Mouse (Mus musculus) intestine, embryonic 15.5 days (tissue): ENCODE results near the gene Erbb2. TPM values are rescaled to one million over a fixed set of nuclear protein-coding genes. Genes with fewer than 3 reads are reported as not detected.
A peak's percentile ranks its signal among the peaks of the same experiment; 100 is the strongest.

Experiments
- ATAC-seq: fragments of 200-750 bp; cut with Nextera tagmentation; 2 replicates; pipeline ENCODE4 v1.8.0; 2017; ENCODE audit warnings: moderate TSS enrichment, moderate library complexity
- H3K27ac ChIP-seq: fragments of 300-500 bp; sonication (generic); 2 replicates; pipeline ENCODE4 v1.5.1; 2015; ENCODE audit warnings: mild to moderate bottlenecking, inconsistent platforms
- H3K27me3 ChIP-seq: fragments of 300-500 bp; sonication (generic); replicated peaks from 2 replicates; pipeline ENCODE4 v1.6.1; 2015; ENCODE audit warnings: inconsistent platforms
- H3K36me3 ChIP-seq: fragments of 300-500 bp; sonication (generic); 2 replicates; pipeline ENCODE4 v1.6.1; 2015; ENCODE audit warnings: inconsistent platforms
- H3K4me1 ChIP-seq: fragments of 300-500 bp; sonication (generic); replicated peaks from 2 replicates; pipeline ENCODE4 v1.6.1; 2015; ENCODE audit warnings: inconsistent platforms
- H3K4me2 ChIP-seq: fragments of 300-500 bp; sonication (generic); replicated peaks from 2 replicates; pipeline ENCODE4 v1.6.1; 2015; ENCODE audit warnings: mild to moderate bottlenecking, inconsistent platforms
- H3K4me3 ChIP-seq: fragments of 300-500 bp; sonication (generic); replicated peaks from 2 replicates; pipeline ENCODE4 v1.5.1; 2015; ENCODE audit warnings: inconsistent platforms
- H3K9ac ChIP-seq: fragments of 300-500 bp; sonication (generic); 2 replicates; pipeline ENCODE4 v1.6.1; 2015; ENCODE audit warnings: inconsistent platforms
- H3K9me3 ChIP-seq: fragments of 300-500 bp; sonication (generic); 2 replicates; pipeline ENCODE4 v1.6.1; 2016; ENCODE audit warnings: inconsistent platforms
- WGBS: fragments of 180-500 bp; shearing (Covaris S2); methylation state at CpG from one replicate; pipeline ENCODE4 v1.1.7; 2015; 5-methylcytosine and 5-hydroxymethylcytosine counted together
- polyA plus RNA-seq: library from polyadenylated mRNA; unstranded; fragments of >200 nt; fragmentation: Nextera tagmentation; extraction: Ambion mirVana; gene quantifications from 2 replicates; pipeline ENCODE4 v1.2.1, GENCODE M21; 2015

Erbb2 gene
- 31.9 and 35.1 TPM in 2 replicates for polyA plus RNA-seq

DNA sequence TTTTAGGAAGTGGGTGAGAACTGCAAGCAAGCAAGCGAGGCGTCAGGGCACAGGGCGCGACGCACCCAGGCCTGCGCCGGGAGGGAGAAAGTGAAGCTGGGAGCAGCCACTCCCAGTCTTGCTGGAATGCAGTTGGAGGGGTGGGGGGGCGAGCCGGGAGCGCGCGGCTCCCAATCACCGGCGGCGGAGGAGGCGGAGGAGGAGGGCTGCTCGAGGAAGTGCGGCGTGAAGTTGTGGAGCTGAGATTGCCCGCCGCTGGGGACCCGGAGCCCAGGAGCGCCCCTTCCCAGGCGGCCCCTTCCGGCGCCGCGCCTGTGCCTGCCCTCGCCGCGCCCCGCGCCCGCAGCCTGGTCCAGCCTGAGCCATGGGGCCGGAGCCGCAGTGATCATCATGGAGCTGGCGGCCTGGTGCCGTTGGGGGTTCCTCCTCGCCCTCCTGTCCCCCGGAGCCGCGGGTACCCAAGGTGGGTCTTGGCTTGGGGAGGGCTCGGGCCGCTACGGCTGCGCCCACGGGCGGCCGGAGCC is at the start of gene Erbb2:
TSS of gene Erbb2 (plus strand) at position 198 of the 524 bp plus-strand sequence.
- Histone ChIP-seq H3K27me3 (no peaks in the 10 kb centered on the region), H3K9ac (peak within 1 kb of the TSS; percentile 97), H3K9me3 (no peaks in the 10 kb centered on the region), H3K4me1 (peaks cover 50% of the 10 kb centered on the region), H3K4me3 (peak within 1 kb of the TSS; percentile 87), H3K27ac (peak within 1 kb of the TSS; percentile 96), H3K36me3 (0 out of 2 replicates have a peak, but pooled peaks cover 3% of the 10 kb centered on the region), H3K4me2 (peak within 1 kb of the TSS; percentile 74)
- WGBS: under 1% methylated on average over 47 of the region's 49 CpGs
- peak; percentile 85 for ATAC-seq

DNA sequence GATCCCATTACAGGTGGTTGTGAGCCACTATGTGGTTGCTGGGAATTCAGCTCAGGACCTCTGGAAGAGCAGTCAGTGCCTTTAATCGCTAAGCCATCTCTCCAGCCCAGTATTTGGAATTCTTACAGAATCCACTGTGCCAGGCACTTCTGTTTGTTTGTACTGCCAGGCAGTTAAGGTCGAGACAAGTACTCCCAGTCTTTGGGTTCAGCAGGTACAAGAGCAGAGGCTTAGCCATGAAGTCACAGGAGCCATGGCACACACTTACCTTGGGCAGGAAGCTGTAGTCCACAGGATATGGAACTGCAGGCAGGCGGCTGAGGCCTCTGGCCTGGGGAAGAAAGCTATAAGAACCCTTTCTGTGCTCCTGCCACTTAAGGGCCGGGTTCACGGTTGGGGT is 48.5 kb upstream of the Erbb2 start:
- 62% methylated on average over 5 of the region's 5 CpGs for WGBS
- Histone ChIP-seq H3K27ac (0 out of 2 replicates have a peak overlapping the region, but pooled peaks have one; percentile 54), H3K27me3 (no peaks in the 10 kb centered on the region)

DNA sequence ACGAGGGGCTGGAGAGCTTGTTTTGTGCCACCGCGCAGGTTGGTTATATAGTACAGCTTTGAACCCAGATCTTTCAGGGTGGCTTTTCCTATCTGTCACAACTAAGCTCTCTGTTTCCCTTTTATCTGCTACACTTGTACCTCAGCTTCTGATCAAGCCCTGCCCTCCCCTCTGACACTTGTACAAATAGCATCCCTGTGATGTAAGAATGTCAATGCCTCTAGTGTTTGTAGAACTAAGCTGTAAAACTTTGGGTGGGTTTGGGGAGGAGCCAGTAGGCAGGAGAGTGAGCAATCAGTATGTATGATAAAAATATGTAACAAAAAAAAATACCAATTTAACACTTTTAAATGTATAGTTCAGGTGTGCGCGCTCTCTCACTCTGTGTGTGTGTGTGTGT is 47.9 kb upstream of the Erbb2 start:
- ATAC-seq: peak; percentile 48; the same call in 1 of the 2 replicates
- Histone ChIP-seq H3K4me3 (no peak overlapping the region), H3K9ac (no peak overlapping the region), H3K9me3 (no peaks in the 10 kb centered on the region), H3K36me3 (no peaks in the 10 kb centered on the region), H3K27me3 (no peaks in the 10 kb centered on the region), H3K4me1 (peaks cover 29% of the 10 kb centered on the region), H3K4me2 (no peak overlapping the region), H3K27ac (0 out of 2 replicates have a peak overlapping the region, but pooled peaks have one; percentile 54)
- 76% methylated on average over 5 of the region's 5 CpGs for WGBS

More for the DNA sequence above, 48.5 kb upstream of the Erbb2 start:
- H3K9me3 ChIP-seq: no peaks in the 10 kb centered on the region
- no peaks in the 10 kb centered on the region for H3K36me3 ChIP-seq
- no peak overlapping the region for H3K4me3 ChIP-seq
- peaks cover 35% of the 10 kb centered on the region for H3K4me1 ChIP-seq
- no peak overlapping the region for H3K9ac ChIP-seq
- no peak overlapping the region for H3K4me2 ChIP-seq
- ATAC-seq: no peak

DNA sequence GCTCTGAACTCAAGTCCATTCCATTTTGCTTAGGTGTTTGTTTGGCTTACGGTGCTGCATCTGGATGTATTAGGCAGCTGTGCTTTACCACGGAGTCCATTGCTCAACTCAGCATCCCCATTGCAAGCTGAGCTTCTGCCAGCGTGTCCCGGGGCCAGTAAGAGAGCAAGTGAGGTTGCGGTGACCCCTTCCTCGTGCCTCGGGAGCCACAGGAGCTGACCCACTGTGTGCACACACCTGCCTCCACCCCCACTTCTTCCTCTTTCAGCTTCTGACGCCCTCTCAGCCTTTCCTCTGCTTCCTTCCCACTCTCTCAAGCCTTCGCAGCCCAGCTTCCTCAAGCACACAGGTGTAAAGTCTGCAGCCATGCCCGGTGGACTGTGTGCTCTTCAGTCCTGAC is 46.0 kb upstream of the Erbb2 start:
- Histone ChIP-seq H3K36me3 (no peaks in the 10 kb centered on the region), H3K9ac (no peak overlapping the region), H3K9me3 (no peaks in the 10 kb centered on the region), H3K4me2 (no peak overlapping the region), H3K27ac (no peak overlapping the region), H3K4me3 (no peak overlapping the region), H3K4me1 (peaks cover 20% of the 10 kb centered on the region), H3K27me3 (no peaks in the 10 kb centered on the region)
- WGBS: 76% methylated on average over 10 of the region's 10 CpGs
- ATAC-seq: no peak

DNA sequence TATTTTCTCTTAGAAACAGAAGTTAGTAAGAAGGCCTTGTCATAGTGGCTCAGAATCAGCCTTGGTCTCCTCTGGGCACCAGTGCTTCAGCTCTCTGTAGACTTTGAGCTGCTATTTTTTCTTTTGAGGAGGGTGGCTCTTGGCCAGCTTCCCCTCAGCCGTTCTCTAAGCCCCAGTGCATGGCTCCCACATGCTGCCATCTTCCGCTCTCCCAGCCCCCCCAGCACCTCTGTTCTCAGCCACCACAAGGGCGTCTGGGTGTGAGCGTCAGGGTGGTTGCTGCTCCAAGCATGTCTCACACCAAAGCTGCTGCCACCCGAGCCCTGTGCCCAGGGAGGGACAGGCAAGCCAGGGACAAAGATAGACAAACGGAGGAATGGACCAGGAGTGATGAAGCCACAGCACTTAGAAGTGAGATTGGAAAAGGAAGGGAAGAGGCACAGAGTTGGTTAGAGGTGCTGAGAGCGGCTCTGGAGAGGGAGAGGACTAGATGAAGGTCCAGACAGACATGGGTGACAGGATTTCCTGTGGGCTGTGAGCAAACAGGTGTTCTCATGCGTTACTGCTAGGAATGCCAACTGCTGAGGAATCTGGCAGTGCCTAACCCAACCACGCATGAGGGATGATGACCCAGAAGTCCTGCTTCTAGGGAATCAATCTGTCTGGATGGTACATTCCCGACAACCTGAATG is 45.0 kb upstream of the Erbb2 start:
- Histone ChIP-seq H3K4me3 (no peak overlapping the region), H3K4me1 (peaks cover 14% of the 10 kb centered on the region), H3K9me3 (no peaks in the 10 kb centered on the region), H3K27me3 (no peaks in the 10 kb centered on the region), H3K27ac (no peak overlapping the region), H3K9ac (no peak overlapping the region), H3K36me3 (no peaks in the 10 kb centered on the region), H3K4me2 (no peak overlapping the region)
- ATAC-seq: no peak
- WGBS: 79% methylated on average over 10 of the region's 10 CpGs

DNA sequence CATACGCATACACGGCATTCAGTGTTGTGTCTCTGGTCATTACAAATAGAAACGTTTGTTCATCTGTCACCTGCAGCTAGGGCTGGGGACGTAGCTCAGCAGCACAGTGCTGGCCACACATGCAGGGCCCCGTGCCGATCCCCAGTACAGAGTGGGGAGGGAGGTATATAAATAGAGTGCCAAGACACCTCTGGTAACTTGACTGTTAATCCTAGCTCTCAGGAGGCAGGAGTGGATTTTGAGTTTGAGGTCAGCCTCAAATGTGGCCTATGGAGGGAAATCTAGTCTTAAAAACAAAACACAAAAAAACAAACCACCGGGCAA is 44.4 kb upstream of the Erbb2 start:
- Histone ChIP-seq H3K4me3 (no peak overlapping the region), H3K9ac (no peak overlapping the region), H3K4me1 (peaks cover 13% of the 10 kb centered on the region; the same call in 1 of the 2 replicates), H3K27me3 (no peaks in the 10 kb centered on the region), H3K9me3 (no peaks in the 10 kb centered on the region), H3K27ac (no peak overlapping the region), H3K36me3 (no peaks in the 10 kb centered on the region), H3K4me2 (no peak overlapping the region)
- 81% methylated on average over 7 of the region's 7 CpGs for WGBS
- no peak for ATAC-seq

DNA sequence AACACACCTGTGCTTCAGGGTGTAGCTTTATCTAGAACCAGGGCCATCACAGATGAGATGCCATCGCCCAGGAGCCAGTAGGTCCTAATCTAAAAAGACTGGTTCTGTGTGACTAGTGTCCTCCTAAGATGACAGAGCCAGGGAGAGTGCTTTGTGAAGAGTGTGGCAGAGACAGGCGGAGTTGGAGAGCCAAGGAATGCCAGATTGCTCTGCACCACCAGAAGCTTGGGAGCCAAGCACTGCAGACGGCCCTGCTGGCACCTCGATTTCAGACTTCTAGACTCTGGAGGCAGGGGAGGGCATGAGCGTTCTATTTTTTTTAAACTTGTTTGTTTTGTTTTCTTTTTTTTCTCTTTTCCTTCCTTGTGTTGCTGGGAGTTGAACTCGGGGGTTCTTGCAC is 42.9 kb upstream of the Erbb2 start:
- WGBS: 84% methylated on average over 6 of the region's 6 CpGs
- H3K9me3 ChIP-seq: no peaks in the 10 kb centered on the region

DNA sequence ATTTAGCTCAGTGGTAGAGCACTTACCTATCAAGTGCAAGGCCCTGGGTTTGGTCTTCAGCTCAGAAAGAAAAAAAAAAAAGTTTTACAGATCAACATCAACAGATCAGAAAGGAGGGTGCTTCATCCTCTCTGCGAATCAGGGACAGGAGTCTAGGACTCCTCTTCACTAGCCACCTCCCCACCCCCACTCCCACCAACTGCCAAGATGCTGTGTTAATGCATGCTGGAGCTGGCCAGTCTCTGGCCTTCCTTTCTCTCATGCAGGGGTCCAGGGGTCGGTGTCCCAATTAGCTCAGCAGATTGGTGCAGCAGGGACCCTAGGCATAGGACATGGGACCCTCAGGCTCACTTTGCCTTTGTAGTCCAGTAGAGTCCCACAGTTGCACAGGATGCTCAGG is 41.7 kb upstream of the Erbb2 start:
- Histone ChIP-seq H3K27ac (no peak overlapping the region), H3K27me3 (no peaks in the 10 kb centered on the region), H3K9me3 (no peaks in the 10 kb centered on the region), H3K36me3 (peaks cover 7% of the 10 kb centered on the region; the same call in 1 of the 2 replicates), H3K4me3 (no peak overlapping the region), H3K4me1 (0 out of 2 replicates have a peak, but pooled peaks cover 7% of the 10 kb centered on the region), H3K9ac (no peak overlapping the region), H3K4me2 (no peak overlapping the region)
- no peak for ATAC-seq
- 92% methylated on average over 2 of the region's 2 CpGs for WGBS

More for the DNA sequence above, 42.9 kb upstream of the Erbb2 start:
- Histone ChIP-seq H3K4me1 (peaks cover 7% of the 10 kb centered on the region; the same call in 1 of the 2 replicates), H3K27me3 (no peaks in the 10 kb centered on the region), H3K9ac (no peak overlapping the region), H3K4me3 (no peak overlapping the region), H3K36me3 (0 out of 2 replicates have a peak, but pooled peaks cover 3% of the 10 kb centered on the region), H3K27ac (no peak overlapping the region), H3K4me2 (no peak overlapping the region)
- no peak for ATAC-seq

DNA sequence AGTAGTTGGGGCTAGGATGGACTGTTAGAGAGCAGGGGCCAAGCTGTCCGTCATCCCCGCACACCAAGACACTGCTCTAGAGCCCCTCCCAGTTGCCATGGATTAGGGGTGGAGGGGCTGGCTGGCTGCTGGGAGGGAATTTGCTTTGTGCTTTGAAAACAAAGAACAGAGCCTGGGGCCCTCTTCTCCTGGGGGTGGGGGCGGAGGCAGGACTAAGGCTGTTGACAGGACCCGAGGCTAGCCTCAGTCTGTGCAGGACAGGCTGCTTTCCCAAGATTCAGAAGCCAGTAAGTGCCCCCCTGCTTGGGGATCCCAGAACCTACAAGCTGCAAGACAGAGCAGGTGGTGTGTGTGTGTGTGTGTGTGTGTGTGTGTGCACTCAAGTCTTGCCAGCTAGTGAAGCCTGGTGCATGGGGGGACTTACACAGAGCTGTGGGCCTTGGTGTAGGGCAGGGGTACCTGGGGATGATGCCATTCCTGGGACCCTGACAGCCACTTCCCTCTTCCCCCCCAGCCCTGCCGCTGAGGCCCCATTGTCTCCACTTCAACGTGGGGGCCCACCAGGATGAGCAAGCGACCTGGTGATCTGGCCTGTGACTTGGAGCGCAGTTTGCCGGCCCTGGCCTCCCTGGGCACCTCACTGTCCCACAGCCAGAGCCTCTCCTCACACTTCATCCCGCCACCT is 40.6 kb upstream of the Erbb2 start:
- 66% methylated on average over 10 of the region's 10 CpGs for WGBS
- Histone ChIP-seq H3K36me3 (peaks cover 7% of the 10 kb centered on the region; the same call in 1 of the 2 replicates), H3K4me1 (0 out of 2 replicates have a peak, but pooled peaks cover 7% of the 10 kb centered on the region), H3K4me2 (no peak overlapping the region), H3K4me3 (no peak overlapping the region), H3K9me3 (no peaks in the 10 kb centered on the region), H3K27ac (no peak overlapping the region), H3K9ac (no peak overlapping the region), H3K27me3 (no peaks in the 10 kb centered on the region)
- ATAC-seq: peak; percentile 30; the same call in 1 of the 2 replicates

DNA sequence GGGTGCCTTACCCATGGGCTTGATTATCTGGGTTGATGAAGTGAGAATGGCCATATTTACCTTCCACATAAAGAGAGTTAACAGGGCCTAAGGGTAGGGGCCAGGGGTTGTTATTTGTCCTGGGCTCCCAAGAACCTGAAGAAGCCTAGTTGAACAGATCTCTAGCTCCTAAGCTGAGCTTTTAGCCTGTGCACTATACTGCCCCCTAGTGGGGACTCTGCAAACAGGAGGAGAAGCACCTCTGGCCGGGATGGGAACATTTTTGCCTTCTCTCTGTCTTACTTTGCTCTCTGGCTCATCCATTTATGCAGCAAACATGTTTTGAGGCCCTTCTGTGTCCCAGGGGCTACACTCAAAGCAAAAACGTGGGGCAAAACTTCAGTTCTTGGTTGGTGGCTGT is 39.9 kb upstream of the Erbb2 start:
- Histone ChIP-seq H3K9ac (no peak overlapping the region), H3K4me1 (0 out of 2 replicates have a peak, but pooled peaks cover 7% of the 10 kb centered on the region), H3K27ac (no peak overlapping the region), H3K9me3 (no peaks in the 10 kb centered on the region), H3K36me3 (peaks cover 7% of the 10 kb centered on the region; the same call in 1 of the 2 replicates), H3K27me3 (no peaks in the 10 kb centered on the region), H3K4me3 (no peak overlapping the region), H3K4me2 (no peak overlapping the region)
- peak; percentile 50 for ATAC-seq
- 6% methylated on average over 2 of the region's 2 CpGs for WGBS

DNA sequence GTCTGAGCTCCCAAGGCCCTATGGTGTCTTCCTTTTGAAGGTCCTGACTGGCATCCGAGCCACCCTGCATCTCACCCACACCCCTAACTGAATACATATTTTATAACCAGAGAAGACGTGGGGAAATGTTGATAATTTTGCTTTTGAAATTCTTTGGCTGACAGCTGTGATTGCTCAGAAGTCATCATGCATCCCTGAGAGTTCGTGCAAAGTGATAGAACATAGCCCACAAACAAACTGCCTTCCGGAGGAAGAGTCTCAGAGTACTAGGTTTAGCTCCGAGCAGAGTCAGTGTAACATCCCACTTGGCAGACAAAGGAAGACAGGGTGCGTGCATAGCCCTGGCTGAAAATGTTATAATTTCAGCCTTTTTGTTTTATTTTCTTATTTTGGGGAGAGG is 39.0 kb upstream of the Erbb2 start:
- H3K4me1 ChIP-seq: 0 out of 2 replicates have a peak, but pooled peaks cover 7% of the 10 kb centered on the region
- no peak overlapping the region for H3K4me3 ChIP-seq
- no peaks in the 10 kb centered on the region for H3K9me3 ChIP-seq
- peaks cover 11% of the 10 kb centered on the region; the same call in 1 of the 2 replicates for H3K36me3 ChIP-seq
- no peak overlapping the region for H3K4me2 ChIP-seq
- 84% methylated on average over 6 of the region's 6 CpGs for WGBS
- no peaks in the 10 kb centered on the region for H3K27me3 ChIP-seq
- no peak for ATAC-seq
- H3K9ac ChIP-seq: no peak overlapping the region
- H3K27ac ChIP-seq: no peak overlapping the region

DNA sequence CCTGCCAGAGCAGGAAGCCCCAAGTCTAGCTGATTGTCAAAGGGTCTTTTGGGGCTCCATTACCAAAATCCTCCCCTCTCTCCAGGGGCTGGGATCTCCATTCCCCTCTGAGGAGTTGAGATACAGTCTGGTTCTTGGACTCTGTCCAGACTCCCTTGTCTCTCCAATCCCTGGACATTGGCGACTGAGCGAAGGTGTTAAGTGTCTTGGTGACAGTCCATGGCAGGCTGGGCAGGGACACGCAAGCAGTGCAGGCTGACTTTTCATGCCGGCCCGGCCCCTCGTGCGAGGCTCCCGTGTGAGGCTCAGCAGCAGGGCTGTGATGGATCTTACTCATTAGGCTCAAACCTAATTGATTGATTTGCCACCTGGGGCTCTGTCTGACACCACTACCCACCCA is 38.0 kb upstream of the Erbb2 start:
- WGBS: 88% methylated on average over 8 of the region's 8 CpGs
- peaks cover 20% of the 10 kb centered on the region; the same call in 1 of the 2 replicates for H3K36me3 ChIP-seq
- no peak overlapping the region for H3K4me3 ChIP-seq
- 0 out of 2 replicates have a peak, but pooled peaks cover 7% of the 10 kb centered on the region for H3K4me1 ChIP-seq
- H3K9ac ChIP-seq: no peak overlapping the region
- no peak overlapping the region for H3K27ac ChIP-seq
- no peaks in the 10 kb centered on the region for H3K27me3 ChIP-seq
- no peak overlapping the region for H3K4me2 ChIP-seq
- ATAC-seq: no peak
- no peaks in the 10 kb centered on the region for H3K9me3 ChIP-seq
